Mouse (Mus musculus): Measurements from ENCODE around the gene Rabgap1l. TPM values are rescaled to one million over a fixed set of nuclear protein-coding genes. Genes with fewer than 3 reads are reported as not detected.

Gene Rabgap1l
- total and polyA plus RNA-seq, 3 experiments = 19.0 to 68.4 (median 67.6) TPM

DNA sequence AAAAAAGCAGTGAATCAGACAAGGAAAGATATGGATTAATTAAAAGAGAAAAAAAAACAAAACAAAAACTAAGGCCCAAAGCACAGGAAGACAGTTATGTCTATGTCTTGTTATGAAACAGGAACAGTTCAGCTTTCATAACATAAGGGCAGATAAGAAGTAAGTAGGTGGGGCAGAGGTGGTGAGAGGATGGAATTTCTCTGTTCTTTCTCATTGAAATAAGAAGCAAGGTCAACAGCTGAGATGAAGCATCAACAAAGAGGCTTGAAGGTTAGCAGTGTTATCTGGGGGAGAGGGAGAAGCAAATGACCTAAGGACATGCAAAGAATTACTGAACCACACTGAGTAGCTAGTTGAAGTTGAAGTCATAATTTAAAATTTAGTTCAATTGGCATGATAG is 19.4 kb upstream of the Rabgap1l start:
- H3K36me3 ChIP-seq (ENCODE audit: control insufficient read depth, insufficient read depth, low read length) = no peaks in the 10 kb centered on the region
- DNase-seq = no peak
- intact Hi-C loops (cut with DNase I) = no loop called here
- TF ChIP-seq EP300 (IDR thresholded peaks at IDR 0.05; ENCODE audit: insufficient read depth, low read depth, low read length) (no peak), POLR2A (IDR thresholded peaks at IDR 0.05; ENCODE audit: insufficient read depth, low read depth, low read length) (no peak), CTCF (IDR thresholded peaks at IDR 0.05) (no peak)
- no peak overlapping the region for H3K4me3 ChIP-seq
- H3K79me2 ChIP-seq (replicated peaks; ENCODE audit: control insufficient read depth, insufficient read depth, low read length) = no peaks in the 10 kb centered on the region
- no peaks in the 10 kb centered on the region for H3K4me1 ChIP-seq (ENCODE audit: control insufficient read depth, insufficient read depth, low read length)
- H3K9ac ChIP-seq (ENCODE audit: low read depth, low read length) = no peak overlapping the region
- no peak overlapping the region for H3K27ac ChIP-seq
- no peaks in the 10 kb centered on the region for H3K27me3 ChIP-seq (ENCODE audit: control insufficient read depth, insufficient read depth, low read length)

DNA sequence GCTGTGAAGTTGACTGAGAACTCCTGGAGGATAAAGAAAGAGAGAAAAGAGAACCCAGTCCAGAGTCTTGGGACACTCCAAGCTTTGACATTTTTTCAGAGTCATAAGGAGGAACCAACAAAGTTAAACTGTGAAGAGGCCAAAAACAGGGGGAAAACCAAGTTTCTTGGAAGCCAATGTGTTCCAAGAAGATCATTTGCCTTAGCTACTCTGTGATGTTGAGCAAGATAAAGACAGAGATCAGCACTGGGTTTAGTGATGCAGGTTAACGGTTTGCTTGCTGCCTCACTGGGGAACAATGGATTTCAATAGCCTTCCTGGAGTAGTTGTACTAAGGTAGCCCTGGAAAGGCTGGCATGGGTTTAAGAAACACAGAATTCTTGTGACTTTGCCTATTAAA is 18.9 kb upstream of the Rabgap1l start:
- Histone ChIP-seq H3K36me3 (ENCODE audit: control insufficient read depth, insufficient read depth, low read length) (no peaks in the 10 kb centered on the region), H3K4me1 (ENCODE audit: control insufficient read depth, insufficient read depth, low read length) (no peaks in the 10 kb centered on the region), H3K79me2 (replicated peaks; ENCODE audit: control insufficient read depth, insufficient read depth, low read length) (no peaks in the 10 kb centered on the region), H3K4me3 (no peak overlapping the region), H3K27ac (no peak overlapping the region), H3K9ac (ENCODE audit: low read depth, low read length) (no peak overlapping the region), H3K27me3 (ENCODE audit: control insufficient read depth, insufficient read depth, low read length) (no peaks in the 10 kb centered on the region)
- intact Hi-C loops (cut with DNase I) = no loop called here
- DNase-seq = no peak
- WGBS = 81% methylated on average over 1 of the region's 1 CpGs
- TF ChIP-seq POLR2A (IDR thresholded peaks at IDR 0.05; ENCODE audit: insufficient read depth, low read depth, low read length) = no peak
- no peak for TF ChIP-seq CTCF (IDR thresholded peaks at IDR 0.05)
- TF ChIP-seq EP300 (IDR thresholded peaks at IDR 0.05; ENCODE audit: insufficient read depth, low read depth, low read length) = no peak

DNA sequence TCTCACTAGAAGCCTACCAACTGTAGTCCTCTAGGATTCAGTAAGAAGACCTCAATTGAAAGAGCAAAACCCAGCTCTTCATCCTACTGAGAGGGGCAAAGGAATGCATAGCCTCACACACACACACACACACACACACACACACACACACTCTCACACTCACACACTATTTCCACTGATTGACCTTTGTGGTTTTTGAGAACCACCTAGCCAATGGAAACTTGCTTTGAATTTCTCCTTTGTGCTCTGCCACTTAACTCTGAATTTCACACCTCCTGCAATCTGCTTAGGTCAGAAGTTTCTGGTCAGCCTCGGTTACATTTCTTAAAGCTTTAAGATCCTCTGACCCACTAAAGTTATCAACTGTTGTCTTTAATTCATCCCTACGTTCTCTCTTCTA is 12.3 kb upstream of the Rabgap1l start:
- H3K27me3 ChIP-seq (ENCODE audit: control insufficient read depth, insufficient read depth, low read length) = no peaks in the 10 kb centered on the region
- intact Hi-C loops (cut with DNase I) = no loop called here
- 43% methylated on average over 2 of the region's 2 CpGs for WGBS
- no peak overlapping the region for H3K9ac ChIP-seq (ENCODE audit: low read depth, low read length)
- DNase-seq = no peak
- no peak for TF ChIP-seq CTCF (IDR thresholded peaks at IDR 0.05)
- no peak for TF ChIP-seq POLR2A (IDR thresholded peaks at IDR 0.05; ENCODE audit: insufficient read depth, low read depth, low read length)
- TF ChIP-seq EP300 (IDR thresholded peaks at IDR 0.05; ENCODE audit: insufficient read depth, low read depth, low read length) = no peak
- H3K79me2 ChIP-seq (replicated peaks; ENCODE audit: control insufficient read depth, insufficient read depth, low read length) = no peaks in the 10 kb centered on the region
- H3K27ac ChIP-seq = no peak overlapping the region
- no peaks in the 10 kb centered on the region for H3K36me3 ChIP-seq (ENCODE audit: control insufficient read depth, insufficient read depth, low read length)
- no peak overlapping the region for H3K4me3 ChIP-seq
- no peaks in the 10 kb centered on the region for H3K4me1 ChIP-seq (ENCODE audit: control insufficient read depth, insufficient read depth, low read length)

DNA sequence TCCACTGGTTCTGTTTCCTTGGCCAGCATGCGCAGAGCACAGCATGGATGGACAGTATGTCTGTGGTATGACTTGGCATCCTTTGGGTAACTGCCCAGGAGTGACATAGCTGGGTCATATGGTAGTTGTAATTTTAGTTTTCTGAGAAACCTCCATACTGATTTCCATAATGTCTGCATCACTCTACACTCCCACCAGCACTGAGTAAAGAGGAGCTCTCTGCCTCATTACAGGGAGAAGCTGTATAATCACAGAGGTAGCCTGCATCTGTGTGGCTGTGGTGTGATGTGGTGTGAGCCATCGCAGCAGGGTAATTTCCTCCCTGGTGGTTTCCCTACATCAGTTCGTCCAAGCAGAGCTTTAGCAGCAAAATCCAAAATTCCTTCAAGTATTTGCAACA is 7.0 kb upstream of the Rabgap1l start:
- no peak overlapping the region for H3K27ac ChIP-seq
- H3K79me2 ChIP-seq (replicated peaks; ENCODE audit: control insufficient read depth, insufficient read depth, low read length) = no peaks in the 10 kb centered on the region
- no peak for DNase-seq
- H3K4me3 ChIP-seq = no peak overlapping the region
- no peaks in the 10 kb centered on the region for H3K36me3 ChIP-seq (ENCODE audit: control insufficient read depth, insufficient read depth, low read length)
- 75% methylated on average over 3 of the region's 3 CpGs for WGBS
- intact Hi-C loops (cut with DNase I) = no loop called here
- H3K9ac ChIP-seq (ENCODE audit: low read depth, low read length) = no peak overlapping the region
- TF ChIP-seq POLR2A (IDR thresholded peaks at IDR 0.05; ENCODE audit: insufficient read depth, low read depth, low read length) (no peak), EP300 (IDR thresholded peaks at IDR 0.05; ENCODE audit: insufficient read depth, low read depth, low read length) (no peak), CTCF (IDR thresholded peaks at IDR 0.05) (no peak)
- H3K27me3 ChIP-seq (ENCODE audit: control insufficient read depth, insufficient read depth, low read length) = no peaks in the 10 kb centered on the region
- H3K4me1 ChIP-seq (ENCODE audit: control insufficient read depth, insufficient read depth, low read length) = no peaks in the 10 kb centered on the region

DNA sequence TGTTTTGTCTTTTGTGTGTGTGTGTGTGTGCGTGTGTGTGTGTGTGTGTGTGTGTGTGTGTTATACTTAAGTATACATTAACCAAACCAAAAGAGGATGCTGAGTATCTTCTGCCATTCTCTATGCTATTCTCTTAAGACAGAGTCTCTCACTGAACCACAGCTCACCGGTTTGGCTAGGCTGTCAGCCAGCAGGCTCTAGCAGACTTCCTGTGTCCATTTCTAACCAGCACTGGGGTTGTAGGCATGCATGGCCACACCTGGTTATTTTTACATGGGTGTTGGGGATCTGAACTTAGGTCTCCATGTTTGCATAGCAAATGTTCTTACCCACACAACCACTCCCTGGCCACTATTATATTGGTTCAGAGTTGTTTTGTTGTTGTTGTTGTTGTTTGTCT is 2.0 kb upstream of the Rabgap1l start:
- DNase-seq = no peak
- intact Hi-C loops (cut with DNase I) = no loop called here
- Histone ChIP-seq H3K36me3 (ENCODE audit: control insufficient read depth, insufficient read depth, low read length) (no peaks in the 10 kb centered on the region), H3K79me2 (replicated peaks; ENCODE audit: control insufficient read depth, insufficient read depth, low read length) (no peaks in the 10 kb centered on the region), H3K9ac (ENCODE audit: low read depth, low read length) (no peak overlapping the region), H3K4me1 (ENCODE audit: control insufficient read depth, insufficient read depth, low read length) (peaks cover 2% of the 10 kb centered on the region; the same call in 1 of the 2 replicates), H3K27ac (no peak overlapping the region), H3K27me3 (ENCODE audit: control insufficient read depth, insufficient read depth, low read length) (no peaks in the 10 kb centered on the region), H3K4me3 (no peak overlapping the region)
- TF ChIP-seq EP300 (IDR thresholded peaks at IDR 0.05; ENCODE audit: insufficient read depth, low read depth, low read length) (no peak), CTCF (IDR thresholded peaks at IDR 0.05) (no peak), POLR2A (IDR thresholded peaks at IDR 0.05; ENCODE audit: insufficient read depth, low read depth, low read length) (no peak)
- 51% methylated on average over 2 of the region's 2 CpGs for WGBS

DNA sequence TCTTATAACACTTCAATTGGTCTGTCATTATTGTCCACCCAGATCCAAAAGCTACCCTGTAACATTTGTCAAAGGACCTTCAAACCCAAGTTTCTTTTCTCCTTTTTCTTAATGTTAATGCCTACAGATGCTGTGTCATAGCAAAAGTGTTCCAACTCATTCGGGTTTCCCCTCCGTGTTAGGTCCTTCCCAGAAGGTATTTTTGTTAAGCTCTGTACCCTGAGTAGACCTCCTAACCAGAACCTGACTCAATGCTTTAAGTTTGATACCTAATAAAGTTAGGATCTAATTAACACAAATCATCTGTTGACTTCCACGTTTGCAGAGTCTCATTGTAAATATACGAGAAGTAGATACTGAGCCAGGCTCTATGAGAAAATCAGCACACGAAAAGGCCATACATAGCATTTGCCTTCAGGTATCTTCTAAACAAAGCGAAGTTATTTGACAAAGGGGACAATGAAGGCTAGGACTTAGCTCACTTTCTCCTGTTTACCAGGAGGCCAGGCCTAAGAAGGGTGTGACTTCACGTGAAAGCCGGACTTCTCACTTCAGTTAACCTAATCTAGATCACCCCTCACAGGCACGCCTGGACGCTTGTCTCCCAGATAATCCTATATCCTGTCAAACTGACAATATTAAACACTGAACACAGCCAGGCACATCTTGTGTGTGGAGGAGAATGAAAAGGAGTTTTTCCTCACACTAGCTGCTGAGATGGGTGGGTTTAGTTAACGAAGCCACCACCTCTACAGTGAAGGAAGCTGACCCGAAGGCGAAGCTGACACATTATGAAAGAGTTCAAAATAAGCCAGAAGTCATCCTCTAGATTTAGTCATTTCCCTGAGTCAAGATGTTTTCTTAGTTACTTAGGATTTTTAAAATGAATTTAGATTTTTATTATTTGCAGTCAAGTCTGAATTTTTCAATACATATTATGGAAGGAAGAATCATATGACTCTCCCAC is 1.1 kb upstream of the Rabgap1l start:
- Histone ChIP-seq H3K4me1 (ENCODE audit: control insufficient read depth, insufficient read depth, low read length) (peaks cover 2% of the 10 kb centered on the region; the same call in 1 of the 2 replicates), H3K79me2 (replicated peaks; ENCODE audit: control insufficient read depth, insufficient read depth, low read length) (no peaks in the 10 kb centered on the region), H3K36me3 (ENCODE audit: control insufficient read depth, insufficient read depth, low read length) (no peaks in the 10 kb centered on the region), H3K9ac (ENCODE audit: low read depth, low read length) (no peak overlapping the region), H3K27me3 (ENCODE audit: control insufficient read depth, insufficient read depth, low read length) (no peaks in the 10 kb centered on the region), H3K27ac (no peak overlapping the region), H3K4me3 (no peak overlapping the region)
- intact Hi-C loops (cut with DNase I) = loop anchor here (2.0 to 5.0 kb wide), 4 partner anchors 37 to 238 kb away; partner anchors contain the start of genes Rc3h1 and Zbtb37
- 84% methylated on average over 13 of the region's 13 CpGs for WGBS
- TF ChIP-seq EP300 (IDR thresholded peaks at IDR 0.05; ENCODE audit: insufficient read depth, low read depth, low read length) = no peak
- TF ChIP-seq CTCF (IDR thresholded peaks at IDR 0.05) = no peak
- no peak for TF ChIP-seq POLR2A (IDR thresholded peaks at IDR 0.05; ENCODE audit: insufficient read depth, low read depth, low read length)
- DNase-seq = no peak
